Mouse (Mus musculus) testis, adult 2 months (tissue): ENCODE measurements around the gene Adcy1.

ENCODE experiments used
- CTCF ChIP-seq: fragments of 200-500 bp; IDR thresholded peaks from 2 replicates; pipeline ENCODE4 v1.5.1; 2012; ENCODE audit warnings: low read depth, mild to moderate bottlenecking, inconsistent platforms, low read length, moderate library complexity; ENCODE audit not compliant: control insufficient read depth, insufficient read depth, insufficient replicate concordance
- POLR2A ChIP-seq: fragments of 200-500 bp; IDR thresholded peaks from 2 replicates; pipeline ENCODE4 v1.6.1; 2012; ENCODE audit warnings: low read depth, mild to moderate bottlenecking, inconsistent platforms, low read length, moderate library complexity; ENCODE audit not compliant: control insufficient read depth

GRCm38 (mm10) chr11:7156427-7156826 lies 93.1 kb downstream of the Adcy1 start:
- TF ChIP-seq POLR2A: no peak
- no peak for TF ChIP-seq CTCF
